Mouse (Mus musculus): ENCODE measurements around the gene Atxn10.

Atxn10 gene

GRCm38 (mm10) chr15:85404739-85405138 lies 68.7 kb downstream of the Atxn10 start:
- DNase-seq (ENCODE audit: low read depth, low spot score), result no peak

DNA sequence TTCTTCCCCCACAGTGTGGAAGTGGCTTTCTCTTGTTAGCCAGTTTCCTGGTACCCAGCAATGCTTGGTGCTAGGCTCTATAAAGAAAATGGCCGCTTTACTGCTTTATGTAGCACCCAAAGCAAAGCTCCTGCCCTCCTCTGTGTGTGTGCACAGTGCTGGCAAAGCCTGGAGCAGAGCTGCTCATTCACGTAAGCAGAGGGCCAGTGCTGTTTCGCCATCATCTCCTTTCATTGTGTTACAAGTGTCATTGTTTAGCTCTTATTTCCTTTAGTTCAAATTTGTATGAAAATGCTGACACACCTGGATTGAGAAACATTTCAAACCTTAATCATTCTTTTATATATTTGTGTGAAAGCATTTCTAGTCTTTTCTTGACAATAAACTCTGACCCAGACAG lies 69.5 kb downstream of the Atxn10 start:
- DNase-seq (ENCODE audit: low read depth, low spot score), result no peak

- DNase-seq (ENCODE audit: low read depth, low spot score), result no peak
Measured at GRCm38 (mm10) chr15:85406846-85407245, 70.8 kb downstream of the Atxn10 start.

- DNase-seq (ENCODE audit: low read depth, low spot score), result no peak
Measured at GRCm38 (mm10) chr15:85407342-85407741, 71.3 kb downstream of the Atxn10 start.

DNA sequence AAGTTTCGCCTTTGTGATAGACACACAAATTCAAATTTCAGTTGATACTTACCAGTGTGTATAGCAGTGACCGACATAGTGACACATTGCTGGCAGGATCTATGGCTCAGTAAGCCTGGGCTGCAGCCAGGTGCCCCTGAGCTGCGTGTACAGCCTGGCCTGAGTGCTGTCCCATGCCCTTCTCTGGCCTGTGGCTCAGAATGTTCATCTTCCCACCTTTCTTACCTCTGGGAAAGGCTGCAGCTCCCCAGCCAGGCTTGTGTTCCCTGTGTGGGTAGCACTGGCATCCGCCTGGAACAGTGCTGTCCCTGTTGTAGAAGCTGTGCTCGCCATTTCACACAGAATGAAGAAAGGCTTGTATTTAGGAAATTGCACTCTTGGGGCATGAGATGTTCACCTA lies 72.7 kb downstream of the Atxn10 start:
- no peak for DNase-seq (ENCODE audit: low read depth, low spot score)

DNA sequence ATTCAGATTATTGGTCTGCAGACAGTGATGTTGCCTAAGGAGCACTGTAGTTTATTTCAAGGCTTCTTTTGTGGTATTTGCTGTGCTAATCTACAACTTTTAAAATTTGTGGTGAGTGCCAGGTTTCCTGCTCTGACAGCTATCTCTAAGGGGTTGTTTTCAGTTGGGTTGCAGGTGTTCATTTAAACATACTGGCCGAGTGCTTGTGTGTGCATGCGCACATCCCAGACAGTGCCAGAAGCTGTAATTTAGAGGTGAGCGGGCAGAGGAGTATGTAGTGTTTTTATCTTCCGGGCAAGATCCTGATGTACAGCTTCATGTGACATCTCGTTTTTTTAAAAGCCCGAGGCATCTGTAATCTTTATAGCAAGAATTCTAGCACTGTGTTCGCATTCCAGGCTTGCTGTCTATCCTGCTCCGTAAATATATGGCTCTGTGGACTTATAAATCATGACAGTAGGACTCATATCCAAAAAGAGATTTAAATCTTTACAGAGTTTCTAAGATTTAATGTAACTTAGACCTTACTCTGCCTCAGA lies 73.3 kb downstream of the Atxn10 start:
- no peak for DNase-seq (ENCODE audit: low read depth, low spot score)

DNA sequence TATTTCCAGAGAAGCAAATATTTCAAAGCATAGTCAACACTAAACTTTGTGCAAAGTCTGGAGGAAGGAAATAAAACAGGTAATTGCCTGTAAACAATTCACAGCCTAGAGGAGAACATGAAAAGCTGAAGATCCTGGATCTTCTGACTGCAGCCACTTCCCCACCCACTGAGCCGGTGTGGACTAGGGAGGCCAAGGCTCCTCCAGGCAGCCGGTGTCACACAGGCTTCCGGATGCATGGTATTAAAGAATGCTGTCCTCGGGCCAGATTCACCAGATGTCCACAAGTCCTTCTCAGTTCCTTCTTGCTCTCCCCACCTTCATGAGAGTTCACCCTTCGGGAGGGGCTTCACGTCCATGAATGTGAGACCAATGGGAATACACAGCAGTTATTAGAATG lies 73.8 kb downstream of the Atxn10 start:
- DNase-seq (ENCODE audit: low read depth, low spot score), result no peak

DNA sequence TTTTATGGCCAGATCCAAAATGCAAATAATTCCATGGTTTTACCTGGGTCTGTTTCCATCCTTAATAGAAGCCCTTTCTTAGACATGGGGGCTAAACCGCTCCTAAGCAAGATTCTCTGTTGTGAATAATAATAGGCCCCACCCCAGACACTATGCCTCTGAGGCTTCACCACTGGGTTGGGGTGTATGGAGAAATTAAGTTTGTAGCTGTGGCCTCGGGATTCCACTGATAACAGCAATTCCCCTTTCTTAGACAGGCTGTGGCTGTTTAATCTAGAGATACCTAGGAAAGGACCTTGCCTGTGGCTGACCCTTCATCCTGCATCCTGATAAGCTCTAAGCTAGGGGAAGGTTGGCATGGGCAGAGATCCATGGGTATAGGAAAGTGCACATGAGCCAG lies 78.6 kb downstream of the Atxn10 start:
- no peak for DNase-seq (ENCODE audit: low read depth, low spot score)

GRCm38 (mm10) chr15:85420686-85421085 lies 84.6 kb downstream of the Atxn10 start:
- no peak for DNase-seq (ENCODE audit: low read depth, low spot score)

DNA sequence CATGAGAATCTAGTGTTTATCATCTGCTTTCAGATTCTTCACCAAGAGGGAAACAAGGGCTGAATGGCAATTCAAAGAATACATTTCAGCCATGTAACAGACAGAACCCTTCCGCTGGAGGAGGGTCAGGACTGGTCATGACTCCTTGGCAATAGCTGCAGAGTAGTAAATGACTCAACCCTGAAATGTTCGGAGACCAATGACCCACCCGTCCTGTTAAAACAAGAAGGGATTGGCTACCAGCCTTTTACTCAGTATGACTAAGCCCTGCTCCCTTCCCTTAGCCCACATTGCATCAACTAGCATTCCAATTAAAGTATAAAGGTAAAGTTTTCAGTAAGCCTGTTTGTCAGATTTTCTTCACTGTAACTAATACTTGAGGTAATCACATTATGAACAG lies 88.2 kb downstream of the Atxn10 start:
- DNase-seq (ENCODE audit: low read depth, low spot score), result no peak

DNA sequence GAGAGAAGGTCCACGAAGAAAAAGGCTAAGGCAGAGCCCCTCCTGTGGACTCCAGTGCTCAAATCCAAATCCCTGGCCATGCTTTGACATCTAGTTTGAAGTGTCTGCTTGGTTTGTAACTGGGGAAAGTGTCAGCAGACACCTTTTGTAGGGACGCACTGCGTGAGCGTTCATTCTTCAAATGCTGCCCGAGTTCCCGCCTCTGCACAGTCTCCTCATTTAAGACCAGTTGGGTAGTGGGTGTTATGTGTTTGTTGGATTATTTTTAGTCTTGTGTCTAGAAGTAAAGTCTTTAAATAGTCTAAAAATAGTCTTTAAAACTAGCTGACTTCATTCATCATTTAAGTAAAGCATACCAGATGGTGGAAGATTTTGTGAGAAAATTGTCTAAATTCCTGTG lies 92.1 kb downstream of the Atxn10 start:
- no peak for DNase-seq (ENCODE audit: low read depth, low spot score)

DNA sequence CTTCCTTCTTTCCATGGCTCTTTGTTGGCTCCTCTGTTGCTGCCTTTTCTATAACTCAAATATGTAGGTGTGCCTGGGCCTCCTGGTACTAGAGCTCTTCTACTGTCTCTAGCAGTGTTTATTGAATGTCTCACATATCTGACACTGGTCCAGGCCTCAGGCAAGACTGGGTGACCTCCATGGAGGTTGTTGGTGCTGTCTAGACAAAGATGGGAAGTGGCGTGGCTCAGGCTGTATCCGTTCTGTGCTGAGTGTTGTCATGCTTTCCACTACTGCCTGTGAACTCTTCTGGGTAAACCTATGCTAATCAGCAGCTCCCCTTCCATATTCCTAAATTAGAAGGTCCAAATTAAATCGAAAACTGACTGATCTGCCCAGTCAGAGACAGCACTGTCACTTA lies 106.5 kb downstream of the Atxn10 start:
- DNase-seq (ENCODE audit: low read depth, low spot score), result no peak

- DNase-seq (ENCODE audit: low read depth, low spot score), result no peak
Measured at GRCm38 (mm10) chr15:85446652-85447051, 110.6 kb downstream of the Atxn10 start.

GRCm38 (mm10) chr15:85456891-85457290 lies 120.8 kb downstream of the Atxn10 start:
- DNase-seq (ENCODE audit: low read depth, low spot score), result no peak

GRCm38 (mm10) chr15:85457838-85458237 lies 121.8 kb downstream of the Atxn10 start:
- DNase-seq (ENCODE audit: low read depth, low spot score), result no peak

DNA sequence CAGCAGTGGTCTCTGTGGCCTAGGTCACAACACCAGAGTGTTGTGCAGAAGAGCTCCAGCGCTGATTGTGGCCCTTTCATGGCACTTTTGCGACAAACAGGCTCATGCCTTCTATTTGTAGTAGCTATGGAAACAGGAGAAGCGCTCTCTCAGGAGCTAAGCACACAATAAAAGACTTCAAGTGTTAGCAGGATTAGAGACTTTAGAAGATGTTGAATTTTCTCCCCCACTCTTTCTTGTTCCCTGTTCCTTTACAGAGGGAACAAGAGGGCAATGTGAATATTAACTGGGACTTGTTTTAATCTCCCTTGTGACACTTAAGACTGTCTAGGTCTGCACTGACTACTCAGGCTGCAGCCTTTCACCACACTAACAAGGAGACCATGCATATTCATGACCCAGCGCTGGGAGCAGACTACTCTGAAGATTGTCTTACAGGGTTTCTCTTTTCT lies 122.6 kb downstream of the Atxn10 start:
- DNase-seq (ENCODE audit: low read depth, low spot score), result no peak

GRCm38 (mm10) chr15:85461541-85461940 lies 125.5 kb downstream of the Atxn10 start:
- DNase-seq (ENCODE audit: low read depth, low spot score), result no peak

DNA sequence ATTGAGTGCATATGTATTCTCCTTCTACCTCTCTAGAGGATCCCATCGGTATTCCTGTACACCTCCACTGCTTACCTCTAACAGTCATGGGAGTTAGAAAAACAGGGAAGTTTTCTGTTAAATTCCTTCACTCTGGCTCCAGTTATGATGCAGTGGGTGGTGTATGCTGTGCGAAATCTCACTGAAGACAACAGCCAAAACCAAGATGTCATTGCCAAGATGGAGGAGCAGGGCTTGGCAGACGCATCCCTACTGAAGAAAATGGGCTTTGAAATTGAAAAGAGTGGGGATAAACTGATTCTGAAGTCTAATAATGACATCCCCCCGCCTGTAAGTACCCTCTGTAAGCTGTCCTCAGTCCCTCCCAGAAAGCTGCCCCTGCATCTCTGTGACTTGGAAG lies 126.1 kb downstream of the Atxn10 start:
- no peak for DNase-seq (ENCODE audit: low read depth, low spot score)

DNA sequence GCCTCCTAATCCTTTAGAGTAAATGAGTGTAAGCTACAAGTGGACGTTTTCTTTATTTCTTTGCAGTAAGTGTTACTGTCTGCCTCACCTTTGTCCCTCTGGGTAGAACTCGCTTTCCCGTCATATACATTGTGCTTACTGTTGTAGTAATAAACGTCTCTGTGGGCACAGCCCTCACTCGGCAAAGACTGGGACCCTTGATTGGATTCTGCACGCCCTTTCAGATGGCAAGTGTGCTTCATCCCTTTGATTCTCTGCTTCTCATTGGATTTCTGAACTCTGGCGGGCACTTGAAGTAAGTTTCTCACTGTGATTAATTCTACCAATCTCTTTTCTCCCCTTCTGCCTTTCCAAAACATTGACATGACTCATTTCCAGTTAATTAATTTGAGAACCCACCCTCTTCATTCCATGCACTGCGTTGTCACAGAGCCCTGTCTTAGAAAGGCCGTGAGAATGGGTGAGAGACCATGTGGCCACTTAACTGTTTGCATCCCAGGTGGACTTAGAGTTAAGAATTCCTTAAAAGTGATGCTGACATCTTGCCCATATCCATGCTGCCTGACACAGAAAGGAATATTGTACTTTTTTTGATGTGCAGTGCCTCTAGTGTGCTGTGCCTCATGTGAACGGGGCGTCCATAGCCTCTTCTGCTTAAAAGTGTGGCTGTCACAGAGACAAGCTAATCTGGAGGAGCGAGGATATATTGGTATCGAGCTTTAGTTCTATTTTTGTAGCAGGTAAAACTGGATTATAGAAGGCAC lies 127.2 kb downstream of the Atxn10 start:
- no peak for DNase-seq (ENCODE audit: low read depth, low spot score)

GRCm38 (mm10) chr15:85464190-85464589 lies 128.1 kb downstream of the Atxn10 start:
- DNase-seq (ENCODE audit: low read depth, low spot score), result no peak

- no peak for DNase-seq (ENCODE audit: low read depth, low spot score)
Measured at GRCm38 (mm10) chr15:85464823-85465565, 128.9 kb downstream of the Atxn10 start.

DNA sequence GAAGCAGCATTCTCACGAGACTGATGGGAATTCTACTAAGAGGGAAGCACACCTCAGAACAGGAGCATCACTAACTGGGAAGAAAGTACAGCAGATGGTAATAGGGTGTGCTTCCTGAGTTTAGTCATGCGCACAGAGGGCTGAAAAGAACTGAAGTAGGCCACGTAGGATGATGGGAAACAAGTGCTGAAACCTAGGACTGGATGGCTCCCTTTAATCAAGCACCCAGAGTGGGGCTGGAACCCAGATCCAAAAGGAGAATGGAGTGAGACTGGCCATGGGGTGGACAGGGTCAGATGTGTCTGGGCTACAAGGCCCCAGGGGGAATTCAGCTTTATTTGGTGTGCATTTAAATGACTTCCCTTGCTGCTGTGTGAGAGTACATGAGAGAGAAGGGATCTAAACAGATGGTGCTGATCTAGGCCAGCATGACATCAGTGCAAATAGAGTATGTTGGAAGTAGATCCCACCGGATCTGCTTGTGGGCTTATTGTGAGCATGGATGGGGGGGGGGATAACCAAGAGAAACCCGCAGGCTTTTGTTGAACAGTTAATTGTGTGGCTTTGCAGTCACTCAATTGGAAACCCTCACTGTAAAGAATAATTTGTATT lies 130.5 kb downstream of the Atxn10 start:
- DNase-seq (ENCODE audit: low read depth, low spot score), result no peak
